Mouse (Mus musculus): ENCODE measurements around the gene Hist1h2aa. TPM values are rescaled to one million over a fixed set of nuclear protein-coding genes. Genes with fewer than 3 reads are reported as not detected.

Hist1h2aa gene
- polyA plus RNA-seq, 1 experiment, result not detected

DNA sequence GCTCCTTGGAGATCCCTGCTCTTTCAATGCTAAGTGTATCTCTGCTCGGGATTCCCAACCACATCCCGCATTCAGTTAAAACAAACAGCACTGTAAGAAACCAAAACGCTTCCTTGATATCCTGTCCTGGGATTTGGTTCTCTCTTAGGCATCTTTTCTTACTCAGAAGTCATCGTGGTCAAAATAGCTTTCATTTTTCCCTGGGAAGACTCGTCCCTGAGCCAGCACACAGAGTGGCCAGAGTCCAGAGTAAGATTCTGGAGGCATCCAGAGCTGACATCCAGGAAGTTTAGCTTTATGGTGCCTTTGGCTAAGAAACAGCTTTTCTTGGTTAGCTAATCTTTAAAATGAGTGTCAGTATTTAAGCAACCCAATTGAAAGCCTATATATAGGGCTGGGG, 38.0 kb downstream of the Hist1h2aa start:
- no peaks in the 10 kb centered on the region for H3K27me3 ChIP-seq (ENCODE audit: control insufficient read depth, insufficient read depth, low read length)
- 31% methylated on average over 5 of the region's 5 CpGs for WGBS

More for the DNA sequence above, 38.0 kb downstream of the Hist1h2aa start:
- Histone ChIP-seq H3K4me1 (ENCODE audit: control insufficient read depth, insufficient read depth, insufficient read length, low read length) (no peaks in the 10 kb centered on the region), H3K27ac (ENCODE audit: insufficient read depth, low read depth, low read length) (no peak overlapping the region), H3K4me3 (ENCODE audit: low read depth, low read length) (no peak overlapping the region), H3K36me3 (ENCODE audit: control insufficient read depth, insufficient read depth, low read length) (no peaks in the 10 kb centered on the region)
- no peak for TF ChIP-seq POLR2A (IDR thresholded peaks at IDR 0.05; ENCODE audit: low read depth, low read length)
- no peak for TF ChIP-seq CTCF (IDR thresholded peaks at IDR 0.05; ENCODE audit: extremely low read depth, insufficient read length, insufficient replicate concordance, low read depth, low read length)

Other genes starting within 250 kb of the Hist1h2aa start
- gene Hist1h1t, start 238.6 kb upstream of the Hist1h2aa start, polyA plus RNA-seq (2012; rRNA removed), result not detected in 2 replicates
- 13.7 and 17.8 TPM in 2 replicates for gene Hist1h4c, start 236.0 kb upstream of the Hist1h2aa start, polyA plus RNA-seq (2012; rRNA removed)
- gene Hfe, start 223.6 kb upstream of the Hist1h2aa start, polyA plus RNA-seq (2012; rRNA removed), result 3.5 and 7.7 TPM in 2 replicates
- 25.6 and 68.0 TPM in 2 replicates for gene Hist1h1c, start 195.7 kb upstream of the Hist1h2aa start, polyA plus RNA-seq (2012; rRNA removed)
- gene Hist1h3c, start 188.9 kb upstream of the Hist1h2aa start, polyA plus RNA-seq (2012; rRNA removed), result 39.3 and 49.1 TPM in 2 replicates
- 17.8 and 19.7 TPM in 2 replicates for gene Hist1h2bb, start 187.7 kb upstream of the Hist1h2aa start, polyA plus RNA-seq (2012; rRNA removed)
- gene Hist1h2ab, start 183.3 kb upstream of the Hist1h2aa start, polyA plus RNA-seq (2012; rRNA removed), result 32.5 and 55.3 TPM in 2 replicates
- gene Hist1h3b, start 182.2 kb upstream of the Hist1h2aa start, polyA plus RNA-seq (2012; rRNA removed), result 39.8 and 49.8 TPM in 2 replicates
- 17.0 and 25.9 TPM in 2 replicates for gene Hist1h4b, start 177.4 kb upstream of the Hist1h2aa start, polyA plus RNA-seq (2012; rRNA removed)
- gene Hist1h4a, start 173.2 kb upstream of the Hist1h2aa start, polyA plus RNA-seq (2012; rRNA removed), result 17.4 and 19.9 TPM in 2 replicates
- 32.6 and 42.4 TPM in 2 replicates for gene Hist1h3a, start 172.1 kb upstream of the Hist1h2aa start, polyA plus RNA-seq (2012; rRNA removed)
- gene Hist1h1a, start 170.8 kb upstream of the Hist1h2aa start, polyA plus RNA-seq (2012; rRNA removed), result 0.53 and 0.95 TPM in 2 replicates
- 0.90 and 4.5 TPM in 2 replicates for gene Trim38, start 164.5 kb upstream of the Hist1h2aa start, polyA plus RNA-seq (2012; rRNA removed)
- gene Slc17a2, start 127.5 kb upstream of the Hist1h2aa start, polyA plus RNA-seq (2012; rRNA removed), result not detected in 2 replicates
- gene Slc17a3, start 95.0 kb upstream of the Hist1h2aa start, polyA plus RNA-seq (2012; rRNA removed), result not detected in 2 replicates
- not detected in 2 replicates for gene Slc17a1, start 66.7 kb upstream of the Hist1h2aa start, polyA plus RNA-seq (2012; rRNA removed)
- gene Slc17a4, start 19.5 kb upstream of the Hist1h2aa start, polyA plus RNA-seq (2012; rRNA removed), result 6.5 and 39.9 TPM in 2 replicates
- gene Hist1h2ba, start 306 bp upstream of the Hist1h2aa start, polyA plus RNA-seq (2012; rRNA removed), result not detected in 2 replicates
- gene Scgn, start 56.8 kb downstream of the Hist1h2aa start, polyA plus RNA-seq (2012; rRNA removed), result 0.56 and 1.3 TPM in 2 replicates